Mouse (Mus musculus): ENCODE measurements around the gene Tmbim7.

Tmbim7 gene

GRCm38 (mm10) chr5:3669938-3670554 is 19.1 kb downstream of the Tmbim7 start:
- no peak for DNase-seq

GRCm38 (mm10) chr5:3688298-3688697 is 37.3 kb downstream of the Tmbim7 start:
- no peak for DNase-seq

GRCm38 (mm10) chr5:3691283-3691682 is 40.3 kb downstream of the Tmbim7 start:
- DNase-seq: no peak

GRCm38 (mm10) chr5:3692956-3693355 is 42.0 kb downstream of the Tmbim7 start:
- DNase-seq: no peak

GRCm38 (mm10) chr5:3695191-3695590 is 44.2 kb downstream of the Tmbim7 start:
- no peak for DNase-seq

- no peak for DNase-seq
Observed at GRCm38 (mm10) chr5:3696031-3696430, 45.0 kb downstream of the Tmbim7 start.

GRCm38 (mm10) chr5:3700025-3700424 is 49.0 kb downstream of the Tmbim7 start:
- no peak for DNase-seq

- DNase-seq: no peak
Observed at GRCm38 (mm10) chr5:3702180-3702579, 51.2 kb downstream of the Tmbim7 start.

GRCm38 (mm10) chr5:3715800-3716199 is 64.8 kb downstream of the Tmbim7 start:
- no peak for DNase-seq

- DNase-seq: no peak
Observed at GRCm38 (mm10) chr5:3719371-3719770, 68.4 kb downstream of the Tmbim7 start.

- DNase-seq: no peak
Observed at GRCm38 (mm10) chr5:3722873-3723272, 71.9 kb downstream of the Tmbim7 start.

- no peak for DNase-seq
Observed at GRCm38 (mm10) chr5:3723415-3723814, 72.4 kb downstream of the Tmbim7 start.

GRCm38 (mm10) chr5:3725491-3725890 is 74.5 kb downstream of the Tmbim7 start:
- no peak for DNase-seq

- DNase-seq: no peak
Observed at GRCm38 (mm10) chr5:3728820-3729219, 77.8 kb downstream of the Tmbim7 start.
